Mouse (Mus musculus) liver, embryonic 15.5 days (tissue): Measurements from ENCODE around the gene Otulin. TPM values are rescaled to one million over a fixed set of nuclear protein-coding genes. Genes with fewer than 3 reads are reported as not detected.
A peak's percentile ranks its signal among the peaks of the same experiment; 100 is the strongest.

Experiments used
- ATAC-seq: fragments of 200-750 bp; cut with Nextera tagmentation; 2 replicates; pipeline ENCODE4 v1.8.0; 2017; ENCODE audit warnings: moderate number of reproducible peaks, mild to moderate bottlenecking, moderate library complexity; ENCODE audit not compliant: insufficient read depth
- H3K27ac ChIP-seq: fragments of 300-500 bp; sonication (generic); replicated peaks from 2 replicates; pipeline ENCODE4 v1.5.1; 2015; ENCODE audit warnings: mild to moderate bottlenecking, inconsistent platforms
- H3K27me3 ChIP-seq: fragments of 300-500 bp; sonication (generic); 2 replicates; pipeline ENCODE4 v1.6.1; 2015; ENCODE audit warnings: mild to moderate bottlenecking, inconsistent platforms
- H3K36me3 ChIP-seq: fragments of 300-500 bp; sonication (generic); replicated peaks from 2 replicates; pipeline ENCODE4 v1.6.1; 2015; ENCODE audit warnings: moderate library complexity, mild to moderate bottlenecking, inconsistent platforms
- H3K4me1 ChIP-seq: fragments of 300-500 bp; sonication (generic); replicated peaks from 2 replicates; pipeline ENCODE4 v1.6.1; 2015; ENCODE audit warnings: inconsistent platforms
- H3K4me2 ChIP-seq: fragments of 300-500 bp; sonication (generic); 2 replicates; pipeline ENCODE4 v1.6.1; 2015; ENCODE audit warnings: moderate library complexity, mild to moderate bottlenecking, inconsistent platforms
- H3K4me3 ChIP-seq: fragments of 300-500 bp; sonication (generic); replicated peaks from 2 replicates; pipeline ENCODE4 v1.5.1; 2015; ENCODE audit warnings: mild to moderate bottlenecking, inconsistent platforms
- H3K9ac ChIP-seq: fragments of 300-500 bp; sonication (generic); 2 replicates; pipeline ENCODE4 v1.6.1; 2015; ENCODE audit warnings: moderate library complexity, mild to moderate bottlenecking, inconsistent platforms
- H3K9me3 ChIP-seq: fragments of 300-500 bp; sonication (generic); replicated peaks from 2 replicates; pipeline ENCODE4 v1.6.1; 2016; ENCODE audit warnings: inconsistent platforms
- WGBS: fragments of 180-500 bp; shearing (Covaris S2); methylation state at CpG from one replicate; pipeline ENCODE4 v1.1.7; 2015; ENCODE audit warnings: mixed read lengths; ENCODE audit not compliant: insufficient replicate concordance; 5-methylcytosine and 5-hydroxymethylcytosine counted together
- polyA plus RNA-seq: library from polyadenylated mRNA; unstranded; fragments of >200 nt; fragmentation: Nextera tagmentation; extraction: Ambion mirVana; gene quantifications from 2 replicates; pipeline ENCODE4 v1.2.1, GENCODE M21; 2015

Gene Otulin
- polyA plus RNA-seq, 1 experiment from 2014 or later = 17.3 TPM

DNA sequence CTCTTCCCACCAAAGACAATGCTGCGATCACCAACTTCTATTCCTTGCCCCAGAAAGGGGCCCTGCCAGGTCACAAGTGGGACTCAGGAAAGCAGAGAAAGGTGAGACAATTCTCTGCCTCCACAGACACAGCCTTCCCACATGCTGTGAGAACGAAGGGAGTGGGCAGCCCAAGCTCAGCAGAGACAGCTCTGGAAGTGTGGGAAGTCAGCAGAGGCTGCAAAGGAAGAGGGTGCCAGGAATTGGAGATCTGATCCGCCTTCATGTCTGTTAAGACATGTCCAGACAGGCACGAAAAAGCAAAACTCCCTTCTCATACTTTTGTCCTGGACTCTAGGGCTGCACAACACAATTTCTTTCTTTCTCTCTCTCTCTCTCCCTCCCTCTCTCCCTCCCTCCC lies 38.8 kb upstream of the Otulin start:
- no peak overlapping the region for H3K4me3 ChIP-seq
- no peaks in the 10 kb centered on the region for H3K9me3 ChIP-seq
- no peaks in the 10 kb centered on the region for H3K27me3 ChIP-seq
- WGBS = 61% methylated on average over 4 of the region's 4 CpGs
- H3K4me2 ChIP-seq = no peak overlapping the region
- no peak overlapping the region for H3K27ac ChIP-seq
- ATAC-seq = no peak
- no peaks in the 10 kb centered on the region for H3K36me3 ChIP-seq
- peaks cover 29% of the 10 kb centered on the region; the same call in 1 of the 2 replicates for H3K4me1 ChIP-seq
- H3K9ac ChIP-seq = no peak overlapping the region

DNA sequence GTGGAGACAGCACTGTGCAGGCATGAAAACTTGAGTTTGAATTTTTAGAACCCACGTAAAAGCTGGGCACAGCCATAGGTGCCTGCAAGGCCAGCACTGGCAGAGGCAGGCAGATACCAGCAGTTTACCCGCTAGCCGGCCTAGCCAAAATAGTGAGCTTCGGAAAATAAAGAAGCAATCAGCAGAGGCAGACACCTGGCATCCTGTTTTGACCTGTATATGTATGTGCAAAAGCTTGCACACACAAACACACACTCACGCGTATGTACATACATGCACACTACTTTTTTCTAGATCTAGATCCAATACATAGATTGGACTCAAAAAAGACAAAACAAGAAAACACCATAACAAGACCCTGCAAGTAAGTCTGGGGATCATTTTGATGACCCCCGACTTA lies 38.1 kb upstream of the Otulin start:
- no peak overlapping the region for H3K4me3 ChIP-seq
- no peaks in the 10 kb centered on the region for H3K27me3 ChIP-seq
- H3K4me2 ChIP-seq = no peak overlapping the region
- no peak overlapping the region for H3K27ac ChIP-seq
- WGBS = 72% methylated on average over 7 of the region's 7 CpGs
- no peaks in the 10 kb centered on the region for H3K36me3 ChIP-seq
- peaks cover 29% of the 10 kb centered on the region; the same call in 1 of the 2 replicates for H3K4me1 ChIP-seq
- H3K9me3 ChIP-seq = no peaks in the 10 kb centered on the region
- no peak overlapping the region for H3K9ac ChIP-seq
- no peak for ATAC-seq

GRCm38 (mm10) chr15:27668001-27668461 lies 37.5 kb upstream of the Otulin start:
- Histone ChIP-seq H3K9me3 (no peaks in the 10 kb centered on the region), H3K27me3 (no peaks in the 10 kb centered on the region), H3K36me3 (no peaks in the 10 kb centered on the region), H3K4me3 (no peak overlapping the region), H3K9ac (no peak overlapping the region), H3K27ac (no peak overlapping the region), H3K4me1 (peaks cover 29% of the 10 kb centered on the region; the same call in 1 of the 2 replicates), H3K4me2 (no peak overlapping the region)
- WGBS = 58% methylated on average over 9 of the region's 9 CpGs
- no peak for ATAC-seq

DNA sequence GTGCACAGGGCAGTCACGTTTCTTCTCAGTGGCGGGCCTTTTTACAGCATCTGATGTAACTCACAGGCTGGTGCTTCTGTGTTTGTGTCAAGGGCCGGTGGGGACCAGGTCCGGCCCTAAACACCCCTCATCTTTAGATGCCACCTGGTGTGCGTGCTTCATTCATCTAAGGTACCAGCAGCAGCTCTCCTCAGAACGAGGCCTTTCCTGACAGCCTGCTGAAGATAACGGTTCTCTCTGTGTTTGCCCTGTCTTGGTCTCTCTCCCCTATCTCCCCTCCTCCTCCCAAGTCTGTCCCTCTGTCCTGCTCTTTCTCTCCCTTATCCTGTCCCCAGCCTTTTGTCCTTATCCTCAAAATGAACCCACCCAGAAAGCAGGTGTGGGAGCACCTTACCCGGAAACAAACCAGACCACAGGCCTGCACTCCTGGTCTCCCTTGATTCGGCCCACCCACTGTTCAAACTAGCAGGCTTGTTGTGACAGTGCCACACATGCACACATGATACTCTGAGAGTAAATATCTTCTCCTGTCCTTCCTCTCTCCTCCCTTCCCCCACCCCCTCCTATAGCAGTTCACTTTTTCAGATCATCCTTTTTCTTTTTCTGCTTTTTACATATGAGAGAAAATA lies 36.5 kb upstream of the Otulin start:
- 21% methylated on average over 9 of the region's 9 CpGs for WGBS

GRCm38 (mm10) chr15:27665392-27665911 lies 35.0 kb upstream of the Otulin start:
- Histone ChIP-seq H3K27ac (no peak overlapping the region), H3K9me3 (no peaks in the 10 kb centered on the region)

More for the DNA sequence above, 36.5 kb upstream of the Otulin start:
- H3K27me3 ChIP-seq = no peaks in the 10 kb centered on the region
- no peaks in the 10 kb centered on the region for H3K36me3 ChIP-seq
- H3K4me2 ChIP-seq = no peak overlapping the region
- H3K27ac ChIP-seq = no peak overlapping the region
- H3K9ac ChIP-seq = no peak overlapping the region
- H3K4me1 ChIP-seq = peaks cover 25% of the 10 kb centered on the region; the same call in 1 of the 2 replicates
- H3K4me3 ChIP-seq = no peak overlapping the region
- ATAC-seq = peak; percentile 31; the same call in 1 of the 2 replicates
- H3K9me3 ChIP-seq = no peaks in the 10 kb centered on the region

DNA sequence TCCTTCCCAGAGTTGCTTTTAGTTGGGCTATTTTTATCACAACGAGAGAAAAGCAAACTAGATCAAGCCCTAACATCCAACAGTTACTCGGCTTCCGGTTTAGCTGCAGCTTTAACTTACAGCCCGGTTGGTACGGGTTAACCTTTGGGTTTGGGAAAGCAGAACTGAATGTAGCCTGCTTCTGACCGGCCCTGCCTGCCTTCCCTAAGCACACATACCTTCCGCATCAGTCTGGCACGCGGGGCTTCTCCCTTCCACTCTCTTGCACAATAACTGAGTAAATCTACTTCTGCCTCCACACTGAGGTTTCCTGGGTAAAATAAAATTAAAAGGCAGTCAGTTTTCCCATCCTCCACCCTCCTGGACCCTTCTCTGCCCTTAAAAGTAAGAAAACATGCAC lies 33.6 kb upstream of the Otulin start:
- Histone ChIP-seq H3K36me3 (no peaks in the 10 kb centered on the region), H3K27me3 (no peaks in the 10 kb centered on the region), H3K27ac (peak overlapping the region; percentile 45; the same call in 1 of the 2 replicates), H3K4me1 (peaks cover 15% of the 10 kb centered on the region; the same call in 1 of the 2 replicates), H3K9ac (no peak overlapping the region), H3K9me3 (no peaks in the 10 kb centered on the region), H3K4me3 (no peak overlapping the region), H3K4me2 (no peak overlapping the region)
- 0 out of 2 replicates have a peak, but pooled peaks have one; percentile 40 for ATAC-seq
- WGBS = 49% methylated on average over 9 of the region's 9 CpGs

More at GRCm38 (mm10) chr15:27665392-27665911, 35.0 kb upstream of the Otulin start:
- no peak for ATAC-seq
- Histone ChIP-seq H3K27me3 (no peaks in the 10 kb centered on the region), H3K4me1 (peaks cover 15% of the 10 kb centered on the region; the same call in 1 of the 2 replicates), H3K4me2 (no peak overlapping the region), H3K4me3 (no peak overlapping the region), H3K36me3 (no peaks in the 10 kb centered on the region), H3K9ac (no peak overlapping the region)
- WGBS = 67% methylated on average over 21 of the region's 21 CpGs

DNA sequence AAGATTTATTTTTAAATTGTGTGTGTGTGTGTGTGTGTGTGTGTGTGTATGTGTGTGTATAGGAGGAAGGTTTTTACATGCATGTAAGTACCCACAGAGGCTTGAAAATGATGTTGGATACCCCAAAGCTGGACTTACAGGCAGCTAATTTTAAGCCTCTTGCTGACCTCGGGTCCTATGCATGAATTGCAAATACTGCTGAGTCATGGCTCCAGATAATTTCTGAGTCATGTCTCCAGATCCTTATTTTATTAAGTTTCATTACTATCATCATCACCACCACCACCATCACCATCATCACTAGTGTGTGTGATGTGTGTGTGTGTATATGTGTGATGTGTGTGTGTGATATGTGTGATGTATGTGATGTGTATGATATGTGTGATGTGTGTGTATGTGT lies 32.2 kb upstream of the Otulin start:
- H3K27me3 ChIP-seq = no peaks in the 10 kb centered on the region
- no peak for ATAC-seq
- no peaks in the 10 kb centered on the region for H3K9me3 ChIP-seq
- H3K4me3 ChIP-seq = no peak overlapping the region
- H3K4me1 ChIP-seq = peaks cover 10% of the 10 kb centered on the region; the same call in 1 of the 2 replicates
- no peak overlapping the region for H3K4me2 ChIP-seq
- WGBS = 34% methylated on average over 1 of the region's 1 CpGs
- no peak overlapping the region for H3K9ac ChIP-seq
- no peak overlapping the region for H3K27ac ChIP-seq
- H3K36me3 ChIP-seq = no peaks in the 10 kb centered on the region; the same call in 1 of the 2 replicates

- no peaks in the 10 kb centered on the region; the same call in 1 of the 2 replicates for H3K36me3 ChIP-seq
- no peak overlapping the region for H3K4me3 ChIP-seq
- ATAC-seq = no peak
- WGBS = 73% methylated on average over 6 of the region's 6 CpGs
- no peaks in the 10 kb centered on the region for H3K27me3 ChIP-seq
- no peak overlapping the region for H3K9ac ChIP-seq
- H3K9me3 ChIP-seq = no peaks in the 10 kb centered on the region
- H3K4me2 ChIP-seq = no peak overlapping the region
- H3K4me1 ChIP-seq = peaks cover 5% of the 10 kb centered on the region; the same call in 1 of the 2 replicates
- H3K27ac ChIP-seq = no peak overlapping the region
Measured at GRCm38 (mm10) chr15:27661696-27662095, 31.2 kb upstream of the Otulin start.

DNA sequence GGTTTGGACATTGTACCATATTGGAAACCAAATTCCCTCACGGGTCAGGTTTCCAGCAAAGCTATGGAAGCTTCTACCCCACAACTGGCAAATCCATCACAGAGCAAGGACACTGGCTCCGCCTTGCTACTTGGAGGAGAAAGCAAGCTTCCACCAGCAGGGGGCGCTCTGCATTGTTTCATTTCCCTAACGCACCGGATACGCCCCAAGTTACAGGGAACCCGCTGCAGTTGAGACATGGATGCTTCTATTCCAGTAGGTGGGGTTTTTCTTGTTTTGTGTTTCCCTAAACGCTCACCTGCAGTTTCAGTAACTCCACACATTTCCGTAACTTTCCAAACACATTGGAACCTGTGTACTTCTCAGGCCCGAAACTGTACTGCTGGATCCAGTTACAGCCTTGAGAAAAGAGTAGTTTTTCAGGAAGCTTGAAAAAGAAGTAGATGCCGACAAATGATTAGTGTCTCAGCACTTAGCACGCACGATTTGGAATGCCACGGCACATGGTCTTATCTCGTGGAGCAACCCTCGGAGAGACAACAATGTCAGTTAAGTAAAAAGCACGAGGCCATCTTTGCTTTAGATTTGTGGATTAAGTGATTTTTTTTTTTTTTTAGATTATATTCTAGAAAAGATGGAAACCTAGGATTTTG lies 29.2 kb upstream of the Otulin start:
- H3K9ac ChIP-seq = no peak overlapping the region
- 24% methylated on average over 17 of the region's 17 CpGs for WGBS
- ATAC-seq = no peak
- H3K4me3 ChIP-seq = no peak overlapping the region
- no peaks in the 10 kb centered on the region for H3K27me3 ChIP-seq
- no peak overlapping the region for H3K4me2 ChIP-seq
- H3K4me1 ChIP-seq = no peaks in the 10 kb centered on the region; the same call in 1 of the 2 replicates
- no peaks in the 10 kb centered on the region; the same call in 1 of the 2 replicates for H3K36me3 ChIP-seq
- no peak overlapping the region for H3K27ac ChIP-seq
- no peaks in the 10 kb centered on the region for H3K9me3 ChIP-seq

DNA sequence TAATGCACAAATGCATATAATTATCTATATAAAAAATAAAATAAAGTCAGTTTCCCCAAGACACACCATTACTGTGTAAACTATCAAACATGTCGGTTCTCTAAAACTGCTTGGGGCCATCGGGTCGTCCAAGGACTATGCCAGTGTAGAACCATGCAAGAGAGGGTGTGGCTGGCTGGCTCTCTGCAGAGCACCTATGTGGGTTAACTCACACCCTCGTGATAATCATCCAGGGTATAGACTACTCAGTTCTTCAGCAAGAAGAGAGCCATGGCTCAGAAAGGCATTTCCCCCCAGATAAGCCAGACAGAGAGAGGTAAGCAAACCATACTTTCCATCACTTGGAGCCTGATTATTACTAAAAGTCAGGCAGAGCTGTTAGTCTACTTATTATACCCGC lies 28.6 kb upstream of the Otulin start:
- no peaks in the 10 kb centered on the region; the same call in 1 of the 2 replicates for H3K4me1 ChIP-seq
- no peak overlapping the region for H3K4me3 ChIP-seq
- no peaks in the 10 kb centered on the region for H3K27me3 ChIP-seq
- no peak overlapping the region for H3K27ac ChIP-seq
- ATAC-seq = no peak
- H3K4me2 ChIP-seq = no peak overlapping the region
- 66% methylated on average over 5 of the region's 5 CpGs for WGBS
- H3K9ac ChIP-seq = no peak overlapping the region
- H3K36me3 ChIP-seq = no peaks in the 10 kb centered on the region; the same call in 1 of the 2 replicates
- H3K9me3 ChIP-seq = no peaks in the 10 kb centered on the region

- Histone ChIP-seq H3K27me3 (no peaks in the 10 kb centered on the region), H3K36me3 (no peaks in the 10 kb centered on the region; the same call in 1 of the 2 replicates), H3K4me1 (no peaks in the 10 kb centered on the region; the same call in 1 of the 2 replicates), H3K9me3 (no peaks in the 10 kb centered on the region), H3K4me3 (no peak overlapping the region), H3K27ac (no peak overlapping the region), H3K4me2 (no peak overlapping the region), H3K9ac (no peak overlapping the region)
- no peak for ATAC-seq
- WGBS = 67% methylated on average over 4 of the region's 4 CpGs
Measured at GRCm38 (mm10) chr15:27658356-27658755, 27.9 kb upstream of the Otulin start.
